Mouse (Mus musculus) adrenal gland, postnatal 25 days (tissue): ENCODE measurements around the gene Capn2. TPM values are rescaled to one million over a fixed set of nuclear protein-coding genes. Genes with fewer than 3 reads are reported as not detected.

Experiments
- DNase-seq: peaks from one replicate; pipeline ENCODE4 v3.0.0; 2021; ENCODE audit warnings: mixed read lengths
- long read RNA-seq: library from polyadenylated mRNA; stranded (forward); transcript quantifications from one replicate; pipeline ENCODE4 v2.0.0, GENCODE M21; 2021
- total RNA-seq: library from RNA; stranded (reverse); gene quantifications from 2 replicates; pipeline ENCODE4 v1.2.3, GENCODE M21; 2021

The Capn2 gene
- 52.1 and 56.2 TPM in 2 replicates for total RNA-seq
- long read RNA-seq, partial matches to known transcripts, result 25 of 200 reads
- long read RNA-seq, other reads (novel, unspliced or antisense), result 175 of 200 reads

- peak; percentile 89 for DNase-seq
Measured at GRCm38 (mm10) chr1:182516758-182517676, at the start of gene Capn2. Capn2 (minus strand) TSS chr1:182517608.

- DNase-seq, result peak; percentile 33
Measured at GRCm38 (mm10) chr1:182565351-182565835, 48.0 kb upstream of the Capn2 start.

GRCm38 (mm10) chr1:182564408-182565120 is 47.2 kb upstream of the Capn2 start, which contains the start of gene Capn8:
Capn8 (plus strand) TSS chr1:182565007.
- DNase-seq, result no peak

GRCm38 (mm10) chr1:182562576-182563370 is 45.4 kb upstream of the Capn2 start:
- DNase-seq, result no peak

GRCm38 (mm10) chr1:182561945-182562514 is 44.6 kb upstream of the Capn2 start:
- DNase-seq, result no peak

- DNase-seq, result peak; percentile 53
Measured at GRCm38 (mm10) chr1:182560390-182561098, 43.1 kb upstream of the Capn2 start.

- no peak for DNase-seq
Measured at GRCm38 (mm10) chr1:182559530-182559929, 42.1 kb upstream of the Capn2 start.

GRCm38 (mm10) chr1:182558271-182558670 is 40.9 kb upstream of the Capn2 start:
- no peak for DNase-seq

GRCm38 (mm10) chr1:182553649-182554375 is 36.4 kb upstream of the Capn2 start:
- peak; percentile 58 for DNase-seq

GRCm38 (mm10) chr1:182550761-182551160 is 33.4 kb upstream of the Capn2 start:
- no peak for DNase-seq

- DNase-seq, result no peak
Measured at GRCm38 (mm10) chr1:182543906-182544305, 26.5 kb upstream of the Capn2 start.

GRCm38 (mm10) chr1:182543136-182543535 is 25.7 kb upstream of the Capn2 start:
- DNase-seq, result no peak

GRCm38 (mm10) chr1:182542110-182542509 is 24.7 kb upstream of the Capn2 start:
- no peak for DNase-seq

GRCm38 (mm10) chr1:182539023-182539940 is 21.9 kb upstream of the Capn2 start:
- DNase-seq, result peak; percentile 49

GRCm38 (mm10) chr1:182535080-182535481 is 17.7 kb upstream of the Capn2 start:
- DNase-seq, result no peak

GRCm38 (mm10) chr1:182533583-182533982 is 16.2 kb upstream of the Capn2 start:
- DNase-seq, result no peak

GRCm38 (mm10) chr1:182527921-182528858 is 10.8 kb upstream of the Capn2 start:
- DNase-seq, result peak; percentile 59

GRCm38 (mm10) chr1:182527261-182527766 is 9.9 kb upstream of the Capn2 start:
- no peak for DNase-seq
